Mouse (Mus musculus) heart, adult 2 months (tissue): Measurements from ENCODE around the gene Myt1l. TPM values are rescaled to one million over a fixed set of nuclear protein-coding genes. Genes with fewer than 3 reads are reported as not detected.

Experiments used
- DNase-seq, 2 experiments: peaks; one replicate each; pipeline ENCODE4 v3.0.0; 2021
- H3K27ac ChIP-seq: fragments of 200-600 bp; 2 replicates; pipeline ENCODE4 v1.8.1; 2022
- H3K27me3 ChIP-seq: fragments of 200-500 bp; 2 replicates; pipeline ENCODE4 v1.6.1; 2012; ENCODE audit warnings: mild to moderate bottlenecking, low read length, inconsistent platforms, mixed read lengths; ENCODE audit not compliant: control insufficient read depth, insufficient read depth
- H3K36me3 ChIP-seq: fragments of 200-500 bp; 2 replicates; pipeline ENCODE4 v1.6.1; 2012; ENCODE audit warnings: low read length, inconsistent platforms; ENCODE audit not compliant: control insufficient read depth, insufficient read depth
- H3K4me1 ChIP-seq: fragments of 200-500 bp; 2 replicates; pipeline ENCODE4 v1.6.1; 2011; ENCODE audit warnings: low read length; ENCODE audit not compliant: control insufficient read depth, insufficient read depth
- H3K4me3 ChIP-seq: fragments of 200-600 bp; 2 replicates; pipeline ENCODE4 v1.8.1; 2022
- H3K79me2 ChIP-seq: fragments of 200-500 bp; replicated peaks from 2 replicates; pipeline ENCODE4 v1.6.1; 2012; ENCODE audit warnings: mild to moderate bottlenecking, inconsistent platforms, low read length, moderate library complexity, mixed read lengths; ENCODE audit not compliant: control insufficient read depth, insufficient read depth
- H3K9ac ChIP-seq: fragments of 200-500 bp; 2 replicates; pipeline ENCODE4 v1.6.1; 2012; ENCODE audit warnings: low read depth, mild to moderate bottlenecking, control low read depth, inconsistent platforms, low read length, mixed read lengths
- CTCF ChIP-seq: fragments of 200-600 bp; IDR thresholded peaks from 2 replicates; pipeline ENCODE4 v1.8.1; 2022; ENCODE audit warnings: antibody characterized with exemption, mild to moderate bottlenecking, moderate library complexity
- EP300 ChIP-seq: fragments of 200-500 bp; IDR thresholded peaks from 2 replicates; pipeline ENCODE4 v1.6.1; 2011; ENCODE audit warnings: low read depth, low read length, control low read depth; ENCODE audit not compliant: insufficient read depth
- POLR2A ChIP-seq: fragments of 200-500 bp; IDR thresholded peaks from 2 replicates; pipeline ENCODE4 v1.6.1; 2011; ENCODE audit warnings: mild to moderate bottlenecking, low read depth, low read length, control low read depth; ENCODE audit not compliant: insufficient read depth
- WGBS: fragments of 180-500 bp; shearing (Covaris S2); methylation state at CpG from one replicate; pipeline ENCODE4 v1.1.7; 2018; 5-methylcytosine and 5-hydroxymethylcytosine counted together
- intact Hi-C: fragments of 180-260 bp; cut with DNase I; formaldehyde crosslinking; loops from one replicate; pipeline ENCODE4 v1.15.1; 2025
- polyA plus RNA-seq: library from polyadenylated mRNA; depleted of rRNA; stranded (reverse); fragments of >200 nt; gene quantifications from 2 replicates; pipeline ENCODE4 v1.2.3, GENCODE M21; 2012
- total RNA-seq, 2 experiments: library from RNA; stranded (reverse); gene quantifications; 2 replicates each; pipeline ENCODE4 v1.2.3; 2021

The Myt1l gene
- total and polyA plus RNA-seq, 3 experiments = 0.06 TPM; not detected in 2

- Histone ChIP-seq H3K4me3 (no peak overlapping the region), H3K79me2 (no peaks in the 10 kb centered on the region), H3K9ac (no peak overlapping the region), H3K4me1 (no peaks in the 10 kb centered on the region; the same call in 1 of the 2 replicates), H3K36me3 (no peaks in the 10 kb centered on the region; the same call in 1 of the 2 replicates), H3K27me3 (no peaks in the 10 kb centered on the region), H3K27ac (no peak overlapping the region)
- TF ChIP-seq CTCF (peak; percentile 49), POLR2A (no peak)
- no peak for DNase-seq
- intact Hi-C loops = loop anchor here (2.0 kb wide), 1 partner anchor 36 kb away; no protein-coding TSS in a partner anchor
- 87% methylated on average over 14 of the region's 15 CpGs for WGBS
These were observed 184.9 kb downstream of the Myt1l start for GRCm38 (mm10) chr12:29712795-29713721.

GRCm38 (mm10) chr12:29723722-29724338 lies 195.6 kb downstream of the Myt1l start:
- Histone ChIP-seq H3K36me3 (no peaks in the 10 kb centered on the region), H3K9ac (no peak overlapping the region), H3K27ac (no peak overlapping the region), H3K4me1 (no peaks in the 10 kb centered on the region), H3K4me3 (no peak overlapping the region), H3K79me2 (no peaks in the 10 kb centered on the region), H3K27me3 (no peaks in the 10 kb centered on the region)
- WGBS = 75% methylated on average over 17 of the region's 17 CpGs
- intact Hi-C loops = no loop called here
- TF ChIP-seq EP300 (no peak), CTCF (no peak), POLR2A (no peak)
- no peak for DNase-seq

GRCm38 (mm10) chr12:29728294-29728693 lies 200.1 kb downstream of the Myt1l start:
- no peaks in the 10 kb centered on the region for H3K79me2 ChIP-seq
- TF ChIP-seq CTCF (no peak), POLR2A (no peak), EP300 (no peak)
- intact Hi-C loops = no loop called here
- H3K27me3 ChIP-seq = no peaks in the 10 kb centered on the region
- H3K36me3 ChIP-seq = no peaks in the 10 kb centered on the region
- H3K27ac ChIP-seq = no peak overlapping the region
- H3K4me1 ChIP-seq = no peaks in the 10 kb centered on the region
- 75% methylated on average over 2 of the region's 2 CpGs for WGBS
- H3K9ac ChIP-seq = no peak overlapping the region
- no peak overlapping the region for H3K4me3 ChIP-seq
- DNase-seq = no peak

- Histone ChIP-seq H3K4me1 (no peaks in the 10 kb centered on the region), H3K9ac (no peak overlapping the region), H3K4me3 (no peak overlapping the region), H3K27ac (no peak overlapping the region), H3K27me3 (no peaks in the 10 kb centered on the region), H3K79me2 (no peaks in the 10 kb centered on the region), H3K36me3 (no peaks in the 10 kb centered on the region)
- TF ChIP-seq CTCF = no peak
- no peak for TF ChIP-seq EP300
- TF ChIP-seq POLR2A = no peak
- 73% methylated on average over 8 of the region's 8 CpGs for WGBS
- no peak for DNase-seq
- intact Hi-C loops = no loop called here
These were observed 212.3 kb downstream of the Myt1l start for GRCm38 (mm10) chr12:29740346-29741025.

GRCm38 (mm10) chr12:29741181-29741580 lies 213.0 kb downstream of the Myt1l start:
- H3K9ac ChIP-seq = no peak overlapping the region
- no peak overlapping the region for H3K27ac ChIP-seq
- H3K4me3 ChIP-seq = no peak overlapping the region
- H3K4me1 ChIP-seq = no peaks in the 10 kb centered on the region
- H3K79me2 ChIP-seq = no peaks in the 10 kb centered on the region
- H3K36me3 ChIP-seq = no peaks in the 10 kb centered on the region
- 80% methylated on average over 6 of the region's 6 CpGs for WGBS
- intact Hi-C loops = no loop called here
- TF ChIP-seq CTCF (no peak), EP300 (no peak), POLR2A (no peak)
- H3K27me3 ChIP-seq = no peaks in the 10 kb centered on the region
- DNase-seq = no peak
